Mouse (Mus musculus): ENCODE measurements around the gene Sipa1l1. TPM values are rescaled to one million over a fixed set of nuclear protein-coding genes. Genes with fewer than 3 reads are reported as not detected.

Gene Sipa1l1
- total RNA-seq, 1 experiment, result 31.8 TPM

DNA sequence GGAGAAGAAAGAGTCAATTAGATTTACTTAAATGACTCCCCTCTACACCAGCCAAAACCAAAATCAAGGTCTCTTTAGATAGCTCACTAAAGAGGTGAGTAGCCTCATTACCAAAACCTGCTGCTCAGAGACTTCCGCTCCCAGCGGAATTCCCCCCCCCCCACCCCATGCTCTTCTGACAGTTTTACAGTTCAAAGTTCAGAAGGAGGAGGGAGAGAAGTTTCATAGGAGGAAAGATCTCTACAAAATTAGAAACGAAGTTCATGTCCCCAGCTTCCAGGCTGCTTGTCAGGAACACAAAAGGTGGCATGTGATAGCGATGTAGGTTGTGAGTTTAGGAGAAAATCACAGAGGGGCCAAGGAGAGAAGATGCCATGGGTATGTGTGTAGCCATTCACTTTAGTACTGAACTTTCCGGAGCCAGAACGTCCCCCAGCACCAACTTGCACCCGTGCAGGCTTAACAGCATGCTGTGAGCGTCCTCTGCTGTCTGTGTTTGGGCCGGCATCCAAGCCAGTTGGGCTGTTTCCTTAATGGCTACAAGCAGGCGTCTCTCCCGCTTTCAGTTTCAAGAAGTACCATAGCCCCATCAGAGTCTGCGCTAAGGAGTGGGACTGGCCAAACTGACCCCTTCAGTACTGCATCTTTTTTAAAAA is 300.7 kb downstream of the Sipa1l1 start:
- H3K36me3 ChIP-seq (ENCODE audit: control insufficient read depth, insufficient read depth, low read length, poor library complexity, severe bottlenecking), result no peaks in the 10 kb centered on the region
- no peak for DNase-seq (ENCODE audit: low read depth, low spot score)
- in situ Hi-C loops (cut with MboI; ENCODE audit: low sequenced_read_pairs in 2 of 2, unreplicated experiment in 2 of 2), result loop anchor here (10.0 kb wide), 2 partner anchors 375 to 395 kb away; no protein-coding TSS in a partner anchor
- H3K9me3 ChIP-seq (ENCODE audit: control insufficient read depth, insufficient read depth, low read depth, low read length), result peaks cover 1% of the 10 kb centered on the region; the same call in 1 of the 2 replicates
- no peak overlapping the region; the same call in 1 of the 2 replicates for H3K9ac ChIP-seq (ENCODE audit: insufficient read depth, low read depth, low read length, poor library complexity, severe bottlenecking)
- H3K27ac ChIP-seq (ENCODE audit: insufficient read depth, low read depth, low read length, poor library complexity, severe bottlenecking), result no peak overlapping the region
- peak overlapping the region; percentile 40 to 60; a peak in 3 of 4 replicates for H3K4me3 ChIP-seq (ENCODE audit: insufficient read depth in 1 of 2, low read depth in 1 of 2, low read length in 2 of 2, poor library complexity in 1 of 2, severe bottlenecking in 1 of 2)
- H3K4me1 ChIP-seq (ENCODE audit: control insufficient read depth in 2 of 2, insufficient read depth in 2 of 2, low read length in 2 of 2, poor library complexity in 1 of 2), result no peaks in the 10 kb centered on the region
- peak; percentile 87; the same call in 1 of the 2 replicates for TF ChIP-seq ZC3H11A (IDR thresholded peaks at IDR 0.05; ENCODE audit: borderline replicate concordance, low read depth, low read length)
- TF ChIP-seq CHD2 (IDR thresholded peaks at IDR 0.05; ENCODE audit: low read depth, low read length), result no peak
- no peak for TF ChIP-seq MAFK (IDR thresholded peaks at IDR 0.05; ENCODE audit: insufficient read depth, low read depth, low read length)

DNA sequence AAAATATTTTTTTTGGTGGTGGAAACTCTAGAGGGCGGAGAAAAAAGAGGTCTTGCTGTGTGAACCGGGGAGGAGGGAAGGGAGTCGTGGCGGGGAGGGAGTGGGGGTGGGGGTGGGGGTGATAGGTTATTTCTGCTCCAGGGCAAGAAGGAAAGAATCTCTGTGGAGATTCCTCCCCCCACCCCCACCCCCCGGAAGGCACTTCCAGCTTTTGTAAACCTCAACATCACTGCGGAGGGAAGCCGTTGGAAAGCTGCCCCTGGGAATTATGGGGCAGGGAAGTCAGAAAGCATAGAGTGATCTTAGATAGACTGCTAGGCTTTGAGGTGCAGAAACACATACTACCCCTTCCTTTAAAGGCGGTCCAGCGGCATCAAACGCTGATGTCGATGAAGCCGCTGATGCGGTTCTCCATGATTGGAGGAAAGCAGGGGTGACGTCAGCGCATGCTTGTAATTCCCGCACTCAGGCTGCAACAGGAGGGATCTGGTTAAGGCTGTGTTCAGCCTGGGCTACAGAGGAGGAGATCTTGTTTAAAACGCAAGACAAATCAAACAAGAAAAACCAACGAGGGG is 301.3 kb downstream of the Sipa1l1 start:
- H3K4me3 ChIP-seq (ENCODE audit: insufficient read depth in 1 of 2, low read depth in 1 of 2, low read length in 2 of 2, poor library complexity in 1 of 2, severe bottlenecking in 1 of 2), result peak overlapping the region; percentile 40 to 61; a peak in 3 of 4 replicates
- in situ Hi-C loops (cut with MboI; ENCODE audit: low sequenced_read_pairs in 2 of 2, unreplicated experiment in 2 of 2), result loop anchor here in 1 of 2 experiments (10.0 kb wide), 1 partner anchor 376 kb away; no protein-coding TSS in a partner anchor
- TF ChIP-seq HCFC1 (IDR thresholded peaks at IDR 0.05; ENCODE audit: borderline replicate concordance, insufficient read depth, low read length), result no peak
- no peak for TF ChIP-seq ZC3H11A (IDR thresholded peaks at IDR 0.05; ENCODE audit: borderline replicate concordance, low read depth, low read length)
- no peak for TF ChIP-seq MAFK (IDR thresholded peaks at IDR 0.05; ENCODE audit: insufficient read depth, low read depth, low read length)
- TF ChIP-seq ZNF384 (IDR thresholded peaks at IDR 0.05; ENCODE audit: low read depth, low read length), result no peak
- TF ChIP-seq CHD2 (IDR thresholded peaks at IDR 0.05; ENCODE audit: low read depth, low read length), result no peak
- peaks cover 1% of the 10 kb centered on the region; the same call in 1 of the 2 replicates for H3K9me3 ChIP-seq (ENCODE audit: control insufficient read depth, insufficient read depth, low read depth, low read length)
- no peak overlapping the region for H3K9ac ChIP-seq (ENCODE audit: insufficient read depth, low read depth, low read length, poor library complexity, severe bottlenecking)
- H3K4me1 ChIP-seq (ENCODE audit: control insufficient read depth in 2 of 2, insufficient read depth in 2 of 2, low read length in 2 of 2, poor library complexity in 1 of 2), result no peaks in the 10 kb centered on the region
- H3K27ac ChIP-seq (ENCODE audit: insufficient read depth, low read depth, low read length, poor library complexity, severe bottlenecking), result no peak overlapping the region
- peak; percentile 49 for DNase-seq (ENCODE audit: low read depth, low spot score)
- H3K36me3 ChIP-seq (ENCODE audit: control insufficient read depth, insufficient read depth, low read length, poor library complexity, severe bottlenecking), result no peaks in the 10 kb centered on the region

GRCm38 (mm10) chr12:82472796-82473195 is 303.7 kb downstream of the Sipa1l1 start:
- no peaks in the 10 kb centered on the region for H3K4me1 ChIP-seq (ENCODE audit: control insufficient read depth in 2 of 2, insufficient read depth in 2 of 2, low read length in 2 of 2, poor library complexity in 1 of 2)
- H3K4me3 ChIP-seq (ENCODE audit: insufficient read depth in 1 of 2, low read depth in 1 of 2, low read length in 2 of 2, poor library complexity in 1 of 2, severe bottlenecking in 1 of 2), result no peak overlapping the region
- DNase-seq (ENCODE audit: low read depth, low spot score), result no peak
- in situ Hi-C loops (cut with MboI; ENCODE audit: low sequenced_read_pairs in 2 of 2, unreplicated experiment in 2 of 2), result loop anchor here in 1 of 2 experiments (10.0 kb wide), 1 partner anchor 378 kb away; no protein-coding TSS in a partner anchor
- H3K27ac ChIP-seq (ENCODE audit: insufficient read depth, low read depth, low read length, poor library complexity, severe bottlenecking), result no peak overlapping the region
- H3K36me3 ChIP-seq (ENCODE audit: control insufficient read depth, insufficient read depth, low read length, poor library complexity, severe bottlenecking), result no peaks in the 10 kb centered on the region
- H3K9me3 ChIP-seq (ENCODE audit: control insufficient read depth, insufficient read depth, low read depth, low read length), result no peaks in the 10 kb centered on the region; the same call in 1 of the 2 replicates
- H3K9ac ChIP-seq (ENCODE audit: insufficient read depth, low read depth, low read length, poor library complexity, severe bottlenecking), result no peak overlapping the region
- no peak for TF ChIP-seq MAFK (IDR thresholded peaks at IDR 0.05; ENCODE audit: insufficient read depth, low read depth, low read length)

- Histone ChIP-seq H3K36me3 (ENCODE audit: control insufficient read depth, insufficient read depth, low read length, poor library complexity, severe bottlenecking) (no peaks in the 10 kb centered on the region), H3K4me3 (ENCODE audit: insufficient read depth in 1 of 2, low read depth in 1 of 2, low read length in 2 of 2, poor library complexity in 1 of 2, severe bottlenecking in 1 of 2) (no peak overlapping the region), H3K9me3 (ENCODE audit: control insufficient read depth, insufficient read depth, low read depth, low read length) (no peaks in the 10 kb centered on the region; the same call in 1 of the 2 replicates), H3K9ac (ENCODE audit: insufficient read depth, low read depth, low read length, poor library complexity, severe bottlenecking) (no peak overlapping the region), H3K4me1 (ENCODE audit: control insufficient read depth in 2 of 2, insufficient read depth in 2 of 2, low read length in 2 of 2, poor library complexity in 1 of 2) (no peaks in the 10 kb centered on the region), H3K27ac (ENCODE audit: insufficient read depth, low read depth, low read length, poor library complexity, severe bottlenecking) (no peak overlapping the region)
- in situ Hi-C loops (cut with MboI; ENCODE audit: low sequenced_read_pairs in 2 of 2, unreplicated experiment in 2 of 2), result loop anchor here in 1 of 2 experiments (10.0 kb wide), 1 partner anchor 378 kb away; no protein-coding TSS in a partner anchor
- no peak for DNase-seq (ENCODE audit: low read depth, low spot score)
- TF ChIP-seq HCFC1 (IDR thresholded peaks at IDR 0.05; ENCODE audit: borderline replicate concordance, insufficient read depth, low read length) (no peak), ZNF384 (IDR thresholded peaks at IDR 0.05; ENCODE audit: low read depth, low read length) (no peak), MAFK (IDR thresholded peaks at IDR 0.05; ENCODE audit: insufficient read depth, low read depth, low read length) (no peak), CHD2 (IDR thresholded peaks at IDR 0.05; ENCODE audit: low read depth, low read length) (no peak), ZC3H11A (IDR thresholded peaks at IDR 0.05; ENCODE audit: borderline replicate concordance, low read depth, low read length) (no peak)
These were observed 304.1 kb downstream of the Sipa1l1 start for GRCm38 (mm10) chr12:82473238-82473637.

Measured in ES-E14 (cell line).